Mouse (Mus musculus) erythroid progenitor cell, adult 5-6 weeks (primary cell): ENCODE measurements around the gene Hoxd9. TPM values are rescaled to one million over a fixed set of nuclear protein-coding genes. Genes with fewer than 3 reads are reported as not detected.

ENCODE experiments used
- ATAC-seq: replicated peaks from 2 replicates; pipeline ENCODE4 v1.8.0; 2016; ENCODE audit warnings: moderate number of reproducible peaks, mild to moderate bottlenecking, moderate TSS enrichment, inconsistent platforms; ENCODE audit not compliant: poor library complexity, low FRiP score, severe bottlenecking
- total RNA-seq, 2 experiments: library from RNA; stranded (forward) in 1 of 2; stranded (reverse) in 1 of 2; fragments of 150-400 nt in 1 of 2; fragments of 186-747, 209-891 nt in 1 of 2; gene quantifications; 2 replicates each; pipeline versions ENCODE4 v1.2.3 to v1.2.4; 2015 to 2017; ENCODE audit warnings: low replicate concordance in 2 of 2

The Hoxd9 gene
- total RNA-seq, 2 experiments from 2014 or later, result not detected

- no peak for ATAC-seq
These were observed 15.7 kb upstream of the Hoxd9 start for GRCm38 (mm10) chr2:74681594-74682531.

- ATAC-seq, result no peak
These were observed 14.7 kb upstream of the Hoxd9 start for GRCm38 (mm10) chr2:74682796-74683195.

- no peak for ATAC-seq
These were observed 14.0 kb upstream of the Hoxd9 start for GRCm38 (mm10) chr2:74683471-74683951.

GRCm38 (mm10) chr2:74684106-74684505 is 13.4 kb upstream of the Hoxd9 start:
- no peak for ATAC-seq

GRCm38 (mm10) chr2:74685059-74685603 is 12.4 kb upstream of the Hoxd9 start:
- ATAC-seq, result no peak

- ATAC-seq, result no peak
These were observed 11.1 kb upstream of the Hoxd9 start for GRCm38 (mm10) chr2:74686301-74686987.

- no peak for ATAC-seq
These were observed 10.4 kb upstream of the Hoxd9 start for GRCm38 (mm10) chr2:74686988-74687697.

- no peak for ATAC-seq
These were observed 9.6 kb upstream of the Hoxd9 start for GRCm38 (mm10) chr2:74687698-74688555.

GRCm38 (mm10) chr2:74688795-74689573 is 8.5 kb upstream of the Hoxd9 start:
- ATAC-seq, result no peak

GRCm38 (mm10) chr2:74689574-74690337 is 7.8 kb upstream of the Hoxd9 start:
- no peak for ATAC-seq

GRCm38 (mm10) chr2:74690338-74690716 is 7.2 kb upstream of the Hoxd9 start:
- ATAC-seq, result no peak

GRCm38 (mm10) chr2:74691022-74691951 is 6.2 kb upstream of the Hoxd9 start, which contains the start of gene Hoxd10:
Gene Hoxd10 (plus strand): TSS chr2:74691924.
- ATAC-seq, result no peak

- ATAC-seq, result no peak
These were observed 5.3 kb upstream of the Hoxd9 start for GRCm38 (mm10) chr2:74691995-74692807.

- no peak for ATAC-seq
These were observed 4.6 kb upstream of the Hoxd9 start for GRCm38 (mm10) chr2:74692808-74693431.

GRCm38 (mm10) chr2:74693432-74693827 is 4.1 kb upstream of the Hoxd9 start:
- no peak for ATAC-seq
